Mouse (Mus musculus) frontal cortex, postnatal 25 days (tissue): ENCODE data around the gene Zfp523.

Experiments
- DNase-seq, 2 experiments: peaks; one replicate each; pipeline ENCODE4 v3.0.0; 2022; ENCODE audit warnings: low spot score in 2 of 2

Gene Zfp523

GRCm38 (mm10) chr17:28176775-28177539 lies at the start of gene Zfp523:
Gene Zfp523, plus strand, starts transcription at chr17:28177129.
- DNase-seq, result peak; percentile 75 to 87

GRCm38 (mm10) chr17:28129796-28130195 lies 47.1 kb upstream of the Zfp523 start:
- DNase-seq, result no peak

GRCm38 (mm10) chr17:28130391-28131125 lies 46.4 kb upstream of the Zfp523 start:
- DNase-seq, result no peak

GRCm38 (mm10) chr17:28131156-28131555 lies 45.8 kb upstream of the Zfp523 start:
- DNase-seq, result no peak

- peak; percentile 43 to 65 for DNase-seq
Observed at GRCm38 (mm10) chr17:28133193-28133592, 43.7 kb upstream of the Zfp523 start.

- DNase-seq, result no peak
Observed at GRCm38 (mm10) chr17:28135496-28135895, 41.4 kb upstream of the Zfp523 start.

- DNase-seq, result no peak
Observed at GRCm38 (mm10) chr17:28136266-28136665, 40.7 kb upstream of the Zfp523 start.

- DNase-seq, result no peak
Observed at GRCm38 (mm10) chr17:28138013-28138412, 38.9 kb upstream of the Zfp523 start.

GRCm38 (mm10) chr17:28138685-28139084 lies 38.2 kb upstream of the Zfp523 start:
- no peak for DNase-seq

- no peak for DNase-seq
Observed at GRCm38 (mm10) chr17:28140431-28141204, 36.3 kb upstream of the Zfp523 start.

GRCm38 (mm10) chr17:28141205-28141650 lies 35.7 kb upstream of the Zfp523 start:
- no peak for DNase-seq

GRCm38 (mm10) chr17:28141771-28142699 lies 34.9 kb upstream of the Zfp523 start, which contains the start of gene Scube3:
Gene Scube3, plus strand, starts transcription at chr17:28142141.
- DNase-seq, result no peak

- no peak for DNase-seq
Observed at GRCm38 (mm10) chr17:28142700-28143610, 34.0 kb upstream of the Zfp523 start.

GRCm38 (mm10) chr17:28143751-28144150 lies 33.2 kb upstream of the Zfp523 start:
- DNase-seq, result no peak

GRCm38 (mm10) chr17:28144241-28144640 lies 32.7 kb upstream of the Zfp523 start:
- no peak for DNase-seq

GRCm38 (mm10) chr17:28148288-28148687 lies 28.6 kb upstream of the Zfp523 start:
- DNase-seq, result no peak

GRCm38 (mm10) chr17:28149734-28150133 lies 27.2 kb upstream of the Zfp523 start:
- DNase-seq, result no peak

GRCm38 (mm10) chr17:28150456-28150855 lies 26.5 kb upstream of the Zfp523 start:
- DNase-seq, result no peak

- no peak for DNase-seq
Observed at GRCm38 (mm10) chr17:28153095-28153494, 23.8 kb upstream of the Zfp523 start.

- DNase-seq, result no peak
Observed at GRCm38 (mm10) chr17:28154970-28155369, 22.0 kb upstream of the Zfp523 start.
